Comparison of ENCODE assay signal across 8 mouse cellular contexts in the genomic region with DNA sequence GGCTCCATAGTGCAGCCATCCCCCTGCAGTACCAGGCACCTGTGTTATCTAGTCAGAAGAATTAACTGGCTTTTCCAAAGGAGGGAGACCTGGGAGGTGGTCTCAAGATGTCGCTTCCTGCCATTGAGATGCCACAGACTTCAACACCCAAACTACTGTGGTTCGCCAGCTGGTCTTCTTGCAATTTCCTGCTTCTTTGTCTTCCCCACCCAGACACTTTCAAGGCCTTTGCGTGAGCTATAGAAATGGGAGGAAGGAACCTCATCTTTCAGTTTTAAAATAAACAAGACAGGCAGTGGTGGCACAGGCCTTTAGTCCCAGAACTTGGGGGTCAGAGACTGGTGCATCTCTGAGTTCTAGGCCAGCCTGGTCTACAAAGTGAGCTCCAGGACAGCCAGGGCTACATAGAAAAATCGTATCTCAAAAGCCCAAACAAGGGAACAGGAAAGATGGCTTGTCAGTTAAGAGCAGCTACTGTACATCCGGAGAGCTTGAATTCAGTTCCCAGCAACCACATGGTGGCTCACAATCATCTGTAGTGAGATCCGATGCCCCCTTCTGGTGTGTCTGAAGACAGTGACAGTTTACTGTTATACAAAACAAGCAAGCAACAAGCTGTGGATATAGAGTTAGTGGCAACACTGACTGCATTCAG. TPM values are rescaled to one million over a fixed set of nuclear protein-coding genes. Genes with fewer than 3 reads are reported as not detected.
A peak's percentile ranks its signal among the peaks of the same experiment; 100 is the strongest.
DNase-seq lines count a peak whose midpoint lies in the region; ATAC-seq and TF ChIP-seq lines count a peak whose summit lies in the region.

No protein-coding gene starts in this region.

- DNase-seq in heart, adult 2 months = no peak
- DNase-seq in CD8-positive naive resting alpha-beta T cell, adult 2 months (ENCODE audit: low read depth in 2 of 2, low spot score in 2 of 2) = peak; percentile 39 to 58
- no peak for DNase-seq in midbrain, postnatal 0 days (ENCODE audit: low spot score)
- no peak for DNase-seq in MN1 (ENCODE audit: low spot score)
- DNase-seq in frontal cortex, postnatal 36 days (ENCODE audit: low spot score in 2 of 2) = no peak
- DNase-seq in cerebellum, adult 18-20 months = no peak

- H3K27ac ChIP-seq in heart, embryonic 16.5 days (ENCODE audit: low read length) = peak overlapping the region; percentile 70
- H3K27ac ChIP-seq in heart, adult 2 months = no peak overlapping the region
- H3K27ac ChIP-seq in forebrain, embryonic 15.5 days (replicated peaks) = peak overlapping the region; percentile 65
- no peak overlapping the region for H3K27ac ChIP-seq in midbrain, postnatal 0 days (ENCODE audit: low read depth, low read length)

- WGBS in heart, embryonic 16.5 days = 67% methylated on average over 6 of the region's 6 CpGs
- 55% methylated on average over 6 of the region's 6 CpGs for WGBS in heart, adult 2 months
- 70% methylated on average over 6 of the region's 6 CpGs for WGBS in forebrain, embryonic 15.5 days
- 68% methylated on average over 6 of the region's 6 CpGs for WGBS in midbrain, postnatal 0 days

- no peaks in the 10 kb centered on the region for H3K9me3 ChIP-seq in heart, embryonic 16.5 days (replicated peaks; ENCODE audit: control insufficient read depth, low read length)
- H3K9me3 ChIP-seq in forebrain, embryonic 15.5 days = no peaks in the 10 kb centered on the region
- no peaks in the 10 kb centered on the region for H3K9me3 ChIP-seq in midbrain, postnatal 0 days (ENCODE audit: low read length)

- no peak for TF ChIP-seq EP300 in heart, adult 2 months (IDR thresholded peaks at IDR 0.05; ENCODE audit: insufficient read depth, low read depth, low read length)

- H3K4me1 ChIP-seq in heart, embryonic 16.5 days (ENCODE audit: control insufficient read depth, insufficient read depth, low read length) = peaks cover 18% of the 10 kb centered on the region
- peaks cover 6% of the 10 kb centered on the region for H3K4me1 ChIP-seq in heart, adult 2 months (ENCODE audit: control insufficient read depth, insufficient read depth, low read length)
- peaks cover 54% of the 10 kb centered on the region for H3K4me1 ChIP-seq in forebrain, embryonic 15.5 days
- H3K4me1 ChIP-seq in midbrain, postnatal 0 days (ENCODE audit: insufficient read depth, low read length) = peaks cover 9% of the 10 kb centered on the region; the same call in 1 of the 2 replicates

- H3K4me3 ChIP-seq in heart, embryonic 16.5 days (ENCODE audit: low read length) = no peak overlapping the region
- H3K4me3 ChIP-seq in heart, adult 2 months = no peak overlapping the region
- H3K4me3 ChIP-seq in forebrain, embryonic 15.5 days = no peak overlapping the region
- no peak overlapping the region for H3K4me3 ChIP-seq in midbrain, postnatal 0 days (ENCODE audit: low read depth, low read length)

- no peak for TF ChIP-seq POLR2A in heart, adult 2 months (IDR thresholded peaks at IDR 0.05; ENCODE audit: insufficient read depth, low read depth, low read length)

- no peak for ATAC-seq in heart, embryonic 16.5 days (replicated peaks; ENCODE audit: extremely low read depth, insufficient read depth, low FRiP score)
- ATAC-seq in forebrain, embryonic 15.5 days (replicated peaks) = no peak
- no peak for ATAC-seq in midbrain, postnatal 0 days (ENCODE audit: low FRiP score)

- intact Hi-C loops in heart, adult 2 months (cut with DNase I) = no loop called here

- H3K27me3 ChIP-seq in heart, embryonic 16.5 days (ENCODE audit: control insufficient read depth, insufficient read depth, low read length) = no peaks in the 10 kb centered on the region
- H3K27me3 ChIP-seq in heart, adult 2 months (ENCODE audit: control insufficient read depth, insufficient read depth, low read length) = no peaks in the 10 kb centered on the region
- no peaks in the 10 kb centered on the region for H3K27me3 ChIP-seq in forebrain, embryonic 15.5 days
- no peaks in the 10 kb centered on the region for H3K27me3 ChIP-seq in midbrain, postnatal 0 days (ENCODE audit: insufficient read depth, low read length)

- H3K9ac ChIP-seq in heart, embryonic 16.5 days (ENCODE audit: low read length) = no peak overlapping the region
- no peak overlapping the region for H3K9ac ChIP-seq in heart, adult 2 months (ENCODE audit: low read depth, low read length)
- no peak overlapping the region for H3K9ac ChIP-seq in forebrain, embryonic 15.5 days (replicated peaks)
- H3K9ac ChIP-seq in midbrain, postnatal 0 days (replicated peaks; ENCODE audit: low read length, poor library complexity, severe bottlenecking) = no peak overlapping the region

- peaks cover 14% of the 10 kb centered on the region; the same call in 1 of the 2 replicates for H3K36me3 ChIP-seq in heart, embryonic 16.5 days (ENCODE audit: control insufficient read depth, insufficient read depth)
- H3K36me3 ChIP-seq in heart, adult 2 months (ENCODE audit: control insufficient read depth, insufficient read depth, low read length) = no peaks in the 10 kb centered on the region; the same call in 1 of the 2 replicates
- peaks cover 21% of the 10 kb centered on the region for H3K36me3 ChIP-seq in forebrain, embryonic 15.5 days
- peaks cover 19% of the 10 kb centered on the region for H3K36me3 ChIP-seq in midbrain, postnatal 0 days (ENCODE audit: insufficient read depth, low read length)

- no peaks in the 10 kb centered on the region for H3K79me2 ChIP-seq in heart, adult 2 months (replicated peaks; ENCODE audit: control insufficient read depth, insufficient read depth, low read length)

- H3K4me2 ChIP-seq in heart, embryonic 16.5 days (ENCODE audit: low read depth, low read length) = no peak overlapping the region; the same call in 1 of the 2 replicates
- no peak overlapping the region for H3K4me2 ChIP-seq in forebrain, embryonic 15.5 days (replicated peaks)
- no peak overlapping the region for H3K4me2 ChIP-seq in midbrain, postnatal 0 days (ENCODE audit: low read depth, low read length, poor library complexity, severe bottlenecking)

- TF ChIP-seq CTCF in heart, adult 2 months (IDR thresholded peaks at IDR 0.05) = no peak
- peak; percentile 37 for TF ChIP-seq CTCF in midbrain, postnatal 0 days (IDR thresholded peaks at IDR 0.05)

RNA-seq across cellular contexts. Expression of a gene that starts 4.8 kb away (rescaled TPM):
- polyA plus RNA-seq in heart, embryonic 16.5 days (2015; fragmentation: Nextera tagmentation; extraction: Ambion mirVana) = 175 and 179 TPM in 2 replicates
- 100 to 1,000 TPM; 144 to 159 TPM for total RNA-seq in heart, adult 2 months (2021)
- 82.7 and 104 TPM in 2 replicates for polyA plus RNA-seq in heart, adult 2 months (2012; rRNA removed)
- 178 and 192 TPM in 2 replicates for polyA plus RNA-seq in forebrain, embryonic 15.5 days (2015; fragmentation: Nextera tagmentation; extraction: Ambion mirVana)
- total RNA-seq in midbrain, postnatal 0 days (2014; rRNA removed) = 69.2 and 78.1 TPM in 2 replicates
- 187 and 201 TPM in 2 replicates for polyA plus RNA-seq in midbrain, postnatal 0 days (2015; fragmentation: Nextera tagmentation; extraction: Ambion mirVana)

RNA-seq across cellular contexts. Expression of a gene that starts 11.4 kb away (rescaled TPM):
- 1,945 and 2,019 TPM in 2 replicates for polyA plus RNA-seq in heart, embryonic 16.5 days (2015; fragmentation: Nextera tagmentation; extraction: Ambion mirVana)
- 1,000 to 10,000 TPM; 1,964 to 2,328 TPM for total RNA-seq in heart, adult 2 months (2021)
- 830 and 1,376 TPM in 2 replicates for polyA plus RNA-seq in heart, adult 2 months (2012; rRNA removed)
- polyA plus RNA-seq in forebrain, embryonic 15.5 days (2015; fragmentation: Nextera tagmentation; extraction: Ambion mirVana) = 722 and 770 TPM in 2 replicates
- 319 and 329 TPM in 2 replicates for total RNA-seq in midbrain, postnatal 0 days (2014; rRNA removed)
- 934 and 951 TPM in 2 replicates for polyA plus RNA-seq in midbrain, postnatal 0 days (2015; fragmentation: Nextera tagmentation; extraction: Ambion mirVana)

RNA-seq across cellular contexts. Expression of a gene that starts 11.5 kb away (rescaled TPM):
- 3.9 and 12.6 TPM in 2 replicates for polyA plus RNA-seq in heart, embryonic 16.5 days (2015; fragmentation: Nextera tagmentation; extraction: Ambion mirVana)
- 10 to 100 TPM; 26.6 to 30.0 TPM for total RNA-seq in heart, adult 2 months (2021)
- 22.9 and 31.9 TPM in 2 replicates for polyA plus RNA-seq in heart, adult 2 months (2012; rRNA removed)
- 23.6 and 26.3 TPM in 2 replicates for polyA plus RNA-seq in forebrain, embryonic 15.5 days (2015; fragmentation: Nextera tagmentation; extraction: Ambion mirVana)
- total RNA-seq in midbrain, postnatal 0 days (2014; rRNA removed) = 22.1 and 27.4 TPM in 2 replicates
- 27.7 and 29.4 TPM in 2 replicates for polyA plus RNA-seq in midbrain, postnatal 0 days (2015; fragmentation: Nextera tagmentation; extraction: Ambion mirVana)

RNA-seq across cellular contexts. Expression of a gene that starts 26.7 kb away (rescaled TPM):
- 7.0 and 7.5 TPM in 2 replicates for polyA plus RNA-seq in heart, embryonic 16.5 days (2015; fragmentation: Nextera tagmentation; extraction: Ambion mirVana)
- 1 to 10 TPM; 4.5 TPM for total RNA-seq in heart, adult 2 months (2021)
- polyA plus RNA-seq in heart, adult 2 months (2012; rRNA removed) = 6.2 and 6.7 TPM in 2 replicates
- 20.9 and 21.2 TPM in 2 replicates for polyA plus RNA-seq in forebrain, embryonic 15.5 days (2015; fragmentation: Nextera tagmentation; extraction: Ambion mirVana)
- total RNA-seq in midbrain, postnatal 0 days (2014; rRNA removed) = 66.0 and 68.8 TPM in 2 replicates
- 16.0 and 17.2 TPM in 2 replicates for polyA plus RNA-seq in midbrain, postnatal 0 days (2015; fragmentation: Nextera tagmentation; extraction: Ambion mirVana)

RNA-seq across cellular contexts. Expression of a gene that starts 32.0 kb away (rescaled TPM):
- 0.12 and 0.14 TPM in 2 replicates for polyA plus RNA-seq in heart, embryonic 16.5 days (2015; fragmentation: Nextera tagmentation; extraction: Ambion mirVana)
- under 1 TPM in 1 of 2 experiments, not detected in 1; 0.13 TPM for total RNA-seq in heart, adult 2 months (2021)
- polyA plus RNA-seq in heart, adult 2 months (2012; rRNA removed) = 0.33 TPM in 1 of 2 replicates, not detected in the other
- polyA plus RNA-seq in forebrain, embryonic 15.5 days (2015; fragmentation: Nextera tagmentation; extraction: Ambion mirVana) = not detected in 2 replicates
- total RNA-seq in midbrain, postnatal 0 days (2014; rRNA removed) = 0.44 TPM in 1 of 2 replicates, not detected in the other
- polyA plus RNA-seq in midbrain, postnatal 0 days (2015; fragmentation: Nextera tagmentation; extraction: Ambion mirVana) = not detected in 2 replicates

Comparison
In these comparisons a context has a peak if more than half of its experiments do, and no peak if none do; other contexts are left out.
1. H3K27ac ChIP-seq: peak in heart, embryonic 16.5 days (single experiment) and forebrain, embryonic 15.5 days (single experiment); none in heart, adult 2 months (single experiment) and midbrain, postnatal 0 days (single experiment).
2. DNase-seq: peak in CD8-positive naive resting alpha-beta T cell, adult 2 months (2 of 2); none in heart, adult 2 months (0 of 2), midbrain, postnatal 0 days (single experiment), MN1 (single experiment), frontal cortex, postnatal 36 days (0 of 2) and cerebellum, adult 18-20 months (0 of 2).